Mouse (Mus musculus): ENCODE results near the gene Zfp382. TPM values are rescaled to one million over a fixed set of nuclear protein-coding genes. Genes with fewer than 3 reads are reported as not detected.

The Zfp382 gene
- 9.8 and 11.2 TPM in 2 replicates for polyA plus RNA-seq (2016; fragmentation: Nextera tagmentation; extraction: Ambion mirVana)

- no peaks in the 10 kb centered on the region for H3K27me3 ChIP-seq (ENCODE audit: insufficient read depth, poor library complexity, severe bottlenecking)
- peaks cover 16% of the 10 kb centered on the region for H3K4me1 ChIP-seq (replicated peaks)
- H3K4me3 ChIP-seq, result peak within 1 kb of the TSS; percentile 71
- WGBS, result under 1% methylated on average over 61 of the region's 61 CpGs
- peak within 1 kb of the TSS; percentile 94 for H3K27ac ChIP-seq
- peak; percentile 92 for DNase-seq (ENCODE audit: low spot score)
- peaks cover 11% of the 10 kb centered on the region for H3K9me3 ChIP-seq
- peaks cover 10% of the 10 kb centered on the region for H3K36me3 ChIP-seq
These were observed at the start of gene Zfp382 for GRCm38 (mm10) chr7:30121308-30122187. Zfp382 (plus strand) TSS chr7:30121942.

GRCm38 (mm10) chr7:30072146-30073028 lies 49.4 kb upstream of the Zfp382 start, which contains the start of gene Zfp82:
Zfp82 (minus strand) TSS chr7:30072900.
- no peaks in the 10 kb centered on the region for H3K27me3 ChIP-seq (ENCODE audit: insufficient read depth, poor library complexity, severe bottlenecking)
- under 1% methylated on average over 50 of the region's 50 CpGs for WGBS
- peaks cover 58% of the 10 kb centered on the region for H3K36me3 ChIP-seq
- H3K27ac ChIP-seq, result peak within 1 kb of the TSS; percentile 92
- peaks cover 14% of the 10 kb centered on the region for H3K4me1 ChIP-seq (replicated peaks)
- peak within 1 kb of the TSS; percentile 83 for H3K4me3 ChIP-seq
- no peaks in the 10 kb centered on the region for H3K9me3 ChIP-seq
- peak; percentile 91 for DNase-seq (ENCODE audit: low spot score)

GRCm38 (mm10) chr7:30086524-30086923 lies 35.2 kb upstream of the Zfp382 start:
- Histone ChIP-seq H3K4me1 (replicated peaks) (peaks cover 27% of the 10 kb centered on the region), H3K27ac (no peak overlapping the region), H3K4me3 (no peak overlapping the region), H3K27me3 (ENCODE audit: insufficient read depth, poor library complexity, severe bottlenecking) (no peaks in the 10 kb centered on the region), H3K36me3 (peaks cover 59% of the 10 kb centered on the region), H3K9me3 (peaks cover 9% of the 10 kb centered on the region; the same call in 1 of the 2 replicates)
- 93% methylated on average over 9 of the region's 9 CpGs for WGBS
- no peak for DNase-seq (ENCODE audit: low spot score)

- WGBS, result 21% methylated on average over 6 of the region's 6 CpGs
- no peaks in the 10 kb centered on the region for H3K27me3 ChIP-seq (ENCODE audit: insufficient read depth, poor library complexity, severe bottlenecking)
- peaks cover 30% of the 10 kb centered on the region for H3K36me3 ChIP-seq
- peaks cover 9% of the 10 kb centered on the region; the same call in 1 of the 2 replicates for H3K9me3 ChIP-seq
- peak overlapping the region; percentile 66 for H3K4me3 ChIP-seq
- peak overlapping the region; percentile 89 for H3K27ac ChIP-seq
- DNase-seq (ENCODE audit: low spot score), result no peak
- peaks cover 33% of the 10 kb centered on the region for H3K4me1 ChIP-seq (replicated peaks)
These were observed 32.3 kb upstream of the Zfp382 start for GRCm38 (mm10) chr7:30089405-30089804.

- H3K4me3 ChIP-seq, result peak within 1 kb of the TSS; percentile 66
- H3K27me3 ChIP-seq (ENCODE audit: insufficient read depth, poor library complexity, severe bottlenecking), result no peaks in the 10 kb centered on the region
- H3K36me3 ChIP-seq, result peaks cover 21% of the 10 kb centered on the region
- peaks cover 34% of the 10 kb centered on the region for H3K4me1 ChIP-seq (replicated peaks)
- WGBS, result under 1% methylated on average over 40 of the region's 40 CpGs
- DNase-seq (ENCODE audit: low spot score), result peak; percentile 98
- peak within 1 kb of the TSS; percentile 89 for H3K27ac ChIP-seq
- peaks cover 5% of the 10 kb centered on the region; the same call in 1 of the 2 replicates for H3K9me3 ChIP-seq
These were observed 31.4 kb upstream of the Zfp382 start, which contains the start of the genes Gm26920 and Zfp566 for GRCm38 (mm10) chr7:30090092-30090969. Gm26920 (minus strand) TSS chr7:30090410. Zfp566 (minus strand) TSS chr7:30090527.

- peaks cover 38% of the 10 kb centered on the region for H3K4me1 ChIP-seq (replicated peaks)
- no peaks in the 10 kb centered on the region for H3K9me3 ChIP-seq
- peak overlapping the region; percentile 66 for H3K4me3 ChIP-seq
- peak overlapping the region; percentile 89 for H3K27ac ChIP-seq
- no peaks in the 10 kb centered on the region for H3K27me3 ChIP-seq (ENCODE audit: insufficient read depth, poor library complexity, severe bottlenecking)
- 9% methylated on average over 9 of the region's 9 CpGs for WGBS
- peaks cover 14% of the 10 kb centered on the region for H3K36me3 ChIP-seq
- no peak for DNase-seq (ENCODE audit: low spot score)
These were observed 30.7 kb upstream of the Zfp382 start for GRCm38 (mm10) chr7:30090970-30091585.

- no peak for DNase-seq (ENCODE audit: low spot score)
- no peak overlapping the region for H3K4me3 ChIP-seq
- peaks cover 43% of the 10 kb centered on the region for H3K4me1 ChIP-seq (replicated peaks)
- no peaks in the 10 kb centered on the region for H3K9me3 ChIP-seq
- H3K27ac ChIP-seq, result no peak overlapping the region
- no peaks in the 10 kb centered on the region for H3K27me3 ChIP-seq (ENCODE audit: insufficient read depth, poor library complexity, severe bottlenecking)
- WGBS, result 82% methylated on average over 9 of the region's 9 CpGs
- H3K36me3 ChIP-seq, result peaks cover 9% of the 10 kb centered on the region
These were observed 29.1 kb upstream of the Zfp382 start for GRCm38 (mm10) chr7:30092666-30093065.

GRCm38 (mm10) chr7:30093918-30094415 lies 27.8 kb upstream of the Zfp382 start:
- Histone ChIP-seq H3K9me3 (0 out of 2 replicates have a peak, but pooled peaks cover 1% of the 10 kb centered on the region), H3K4me1 (replicated peaks) (peaks cover 30% of the 10 kb centered on the region), H3K4me3 (peak overlapping the region; percentile 75), H3K27ac (peak overlapping the region; percentile 98), H3K27me3 (ENCODE audit: insufficient read depth, poor library complexity, severe bottlenecking) (no peaks in the 10 kb centered on the region), H3K36me3 (peaks cover 21% of the 10 kb centered on the region)
- 75% methylated on average over 6 of the region's 6 CpGs for WGBS
- DNase-seq (ENCODE audit: low spot score), result no peak

- H3K27ac ChIP-seq, result peak within 1 kb of the TSS; percentile 98
- peaks cover 22% of the 10 kb centered on the region for H3K4me1 ChIP-seq (replicated peaks)
- DNase-seq (ENCODE audit: low spot score), result peak; percentile 95
- H3K9me3 ChIP-seq, result 0 out of 2 replicates have a peak, but pooled peaks cover 6% of the 10 kb centered on the region
- WGBS, result under 1% methylated on average over 26 of the region's 26 CpGs
- H3K27me3 ChIP-seq (ENCODE audit: insufficient read depth, poor library complexity, severe bottlenecking), result no peaks in the 10 kb centered on the region
- peak within 1 kb of the TSS; percentile 75 for H3K4me3 ChIP-seq
- H3K36me3 ChIP-seq, result peaks cover 29% of the 10 kb centered on the region
These were observed 26.9 kb upstream of the Zfp382 start, which contains the start of gene Zfp260 for GRCm38 (mm10) chr7:30094646-30095429. Zfp260 (plus strand) TSS chr7:30094777.

- Histone ChIP-seq H3K27ac (peak overlapping the region; percentile 98), H3K27me3 (ENCODE audit: insufficient read depth, poor library complexity, severe bottlenecking) (no peaks in the 10 kb centered on the region), H3K36me3 (peaks cover 37% of the 10 kb centered on the region), H3K9me3 (0 out of 2 replicates have a peak, but pooled peaks cover 11% of the 10 kb centered on the region), H3K4me1 (replicated peaks) (peaks cover 22% of the 10 kb centered on the region), H3K4me3 (peak overlapping the region; percentile 75)
- 21% methylated on average over 5 of the region's 5 CpGs for WGBS
- peak; percentile 12 for DNase-seq (ENCODE audit: low spot score)
These were observed 26.1 kb upstream of the Zfp382 start for GRCm38 (mm10) chr7:30095551-30096125.

Measured in hindbrain, embryonic 10.5 days (tissue).